Mouse (Mus musculus) B cell, adult 2 months (primary cell): ENCODE data around the gene Rarb.

ENCODE experiments used
- DNase-seq, 2 experiments: peaks; one replicate each; pipeline ENCODE4 v3.0.0; 2022

The Rarb gene

GRCm38 (mm10) chr14:16733595-16734298 lies 85.2 kb downstream of the Rarb start:
- no peak for DNase-seq

- no peak for DNase-seq
These were observed 86.9 kb downstream of the Rarb start for GRCm38 (mm10) chr14:16732054-16732453.

- no peak for DNase-seq
These were observed 90.6 kb downstream of the Rarb start for GRCm38 (mm10) chr14:16728175-16728838.

- no peak for DNase-seq
These were observed 95.0 kb downstream of the Rarb start for GRCm38 (mm10) chr14:16723991-16724390.

- DNase-seq, result no peak
These were observed 101.1 kb downstream of the Rarb start for GRCm38 (mm10) chr14:16717821-16718220.

- no peak for DNase-seq
These were observed 104.5 kb downstream of the Rarb start for GRCm38 (mm10) chr14:16714344-16714955.

- DNase-seq, result no peak
These were observed 105.2 kb downstream of the Rarb start for GRCm38 (mm10) chr14:16713773-16714172.

GRCm38 (mm10) chr14:16699228-16699627 lies 119.7 kb downstream of the Rarb start:
- no peak for DNase-seq

GRCm38 (mm10) chr14:16695453-16696120 lies 123.4 kb downstream of the Rarb start:
- no peak for DNase-seq

GRCm38 (mm10) chr14:16678335-16678734 lies 140.6 kb downstream of the Rarb start:
- DNase-seq, result no peak

GRCm38 (mm10) chr14:16677081-16677480 lies 141.9 kb downstream of the Rarb start:
- DNase-seq, result no peak

GRCm38 (mm10) chr14:16670571-16670970 lies 148.4 kb downstream of the Rarb start:
- DNase-seq, result no peak

GRCm38 (mm10) chr14:16639153-16639943 lies 179.6 kb downstream of the Rarb start:
- DNase-seq, result no peak

- no peak for DNase-seq
These were observed 205.0 kb downstream of the Rarb start for GRCm38 (mm10) chr14:16613975-16614374.

GRCm38 (mm10) chr14:16605480-16605879 lies 213.5 kb downstream of the Rarb start:
- no peak for DNase-seq

GRCm38 (mm10) chr14:16604469-16605064 lies 214.4 kb downstream of the Rarb start:
- DNase-seq, result no peak

- DNase-seq, result no peak
These were observed 215.8 kb downstream of the Rarb start for GRCm38 (mm10) chr14:16603040-16603590.

- no peak for DNase-seq
These were observed 219.7 kb downstream of the Rarb start for GRCm38 (mm10) chr14:16599224-16599623.

- DNase-seq, result no peak
These were observed 220.9 kb downstream of the Rarb start for GRCm38 (mm10) chr14:16598074-16598501.

- no peak for DNase-seq
These were observed 229.8 kb downstream of the Rarb start for GRCm38 (mm10) chr14:16589139-16589538.

- no peak for DNase-seq
These were observed 240.9 kb downstream of the Rarb start for GRCm38 (mm10) chr14:16578100-16578499.

- DNase-seq, result no peak
These were observed 241.9 kb downstream of the Rarb start for GRCm38 (mm10) chr14:16577049-16577448.
